Mouse (Mus musculus) mouse trophoblast stem cell (cell line): ENCODE measurements at regions not wholly inside any gene's neighbourhood (a gene's known extent, or its start where the extent isn't known, plus 50 kb on each side); places are given as distances from the start of the nearest gene placed in this dataset.

ENCODE experiments used
- in situ Hi-C, 2 experiments: fragments of 300-500 bp; cut with MseI, MboI; formaldehyde crosslinking; loops; 2 replicates in 1 of 2; 3 replicates in 1 of 2; pipeline ENCODE4 v1.15.1; 2025

- in situ Hi-C loops, result no loop called here
These were observed 671.8 kb downstream of the 5730522E02Rik start for GRCm38 (mm10) chr11:25538641-25539258.

- in situ Hi-C loops, result no loop called here
These were observed 674.5 kb downstream of the 5730522E02Rik start for GRCm38 (mm10) chr11:25536069-25536468.

DNA sequence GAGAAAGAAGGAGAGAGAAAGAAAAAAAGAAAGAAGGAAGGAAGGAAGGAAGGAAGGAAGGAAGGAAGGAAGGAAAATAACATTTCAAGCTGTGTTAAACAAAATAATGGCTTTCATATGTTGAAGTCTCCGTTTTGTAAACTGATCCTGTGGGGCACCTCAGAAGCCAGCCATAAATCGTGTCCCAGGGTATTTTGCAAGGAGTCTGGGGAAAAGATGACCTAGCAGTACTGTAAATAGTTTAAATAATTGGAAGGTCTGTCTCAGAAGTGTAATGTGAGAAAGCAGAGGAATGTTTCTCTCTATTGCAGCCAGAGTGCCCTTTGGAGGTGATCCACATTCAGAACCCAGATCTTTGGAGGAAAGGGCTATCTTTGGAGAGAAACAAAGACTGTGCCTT is 677.5 kb downstream of the 5730522E02Rik start:
- in situ Hi-C loops, result no loop called here

- in situ Hi-C loops, result no loop called here
These were observed 678.7 kb downstream of the 5730522E02Rik start for GRCm38 (mm10) chr11:25531668-25532398.

DNA sequence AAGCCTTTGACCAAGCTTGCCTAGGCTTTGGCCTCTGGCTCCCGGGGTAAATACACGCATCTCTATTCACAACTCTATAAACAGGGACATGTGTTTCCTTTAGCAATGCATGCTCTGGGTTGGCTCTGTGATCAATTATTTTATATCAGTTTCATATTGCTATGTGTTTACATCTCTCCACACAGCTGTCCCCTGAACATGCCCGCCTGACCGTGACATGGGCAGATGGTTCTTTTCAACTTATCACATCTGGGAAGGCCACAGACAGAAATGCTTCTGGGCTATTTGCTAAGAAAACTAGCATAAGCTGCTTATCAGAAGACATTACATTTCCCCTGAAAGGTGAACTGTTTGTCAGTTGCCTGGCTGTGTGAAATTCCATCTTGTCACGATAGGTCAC is 682.5 kb downstream of the 5730522E02Rik start:
- in situ Hi-C loops, result no loop called here

- in situ Hi-C loops, result no loop called here
These were observed 691.7 kb downstream of the 5730522E02Rik start for GRCm38 (mm10) chr11:25518903-25519302.

- in situ Hi-C loops, result no loop called here
These were observed 692.4 kb downstream of the 5730522E02Rik start for GRCm38 (mm10) chr11:25518131-25518530.

DNA sequence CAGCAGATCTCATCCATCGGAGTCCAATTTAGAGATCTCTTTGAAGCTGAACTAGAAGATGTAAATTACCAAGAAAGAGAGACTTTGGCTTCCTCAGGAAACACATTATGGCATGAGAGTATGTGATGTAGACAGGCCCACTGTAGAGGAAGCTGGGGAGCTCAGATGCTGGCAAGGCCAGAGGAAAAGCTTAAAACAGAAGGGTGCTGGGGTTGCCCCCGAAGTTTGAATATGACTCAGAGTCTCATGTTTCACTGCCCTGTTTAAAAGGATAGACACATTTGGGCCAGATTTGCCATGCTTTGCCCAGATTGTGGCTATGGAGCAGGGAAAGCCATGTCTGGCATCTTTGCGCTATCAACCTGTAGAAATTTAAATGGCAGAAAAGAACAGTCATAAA is 705.1 kb downstream of the 5730522E02Rik start:
- in situ Hi-C loops, result no loop called here

- in situ Hi-C loops, result no loop called here
These were observed 736.7 kb downstream of the 5730522E02Rik start for GRCm38 (mm10) chr11:25473682-25474365.

DNA sequence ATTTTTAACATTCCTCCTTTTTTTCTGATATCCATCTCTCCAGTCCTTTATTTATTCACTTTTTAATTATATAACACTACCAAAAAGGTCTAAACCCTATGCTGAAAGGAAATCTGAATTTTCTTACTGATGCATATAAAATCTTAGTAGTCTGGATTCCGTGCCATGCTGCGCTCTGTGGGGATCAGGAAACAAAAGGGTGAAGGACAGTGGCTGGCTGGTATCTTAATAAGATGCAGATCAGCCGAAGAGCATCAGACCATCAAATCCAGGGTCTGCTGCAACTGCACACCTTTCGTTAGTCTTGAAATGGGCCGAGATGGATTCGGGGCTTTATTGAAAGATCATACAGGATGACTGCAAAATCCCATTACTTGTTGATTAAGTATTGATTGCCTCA is 740.7 kb downstream of the 5730522E02Rik start:
- in situ Hi-C loops, result no loop called here

DNA sequence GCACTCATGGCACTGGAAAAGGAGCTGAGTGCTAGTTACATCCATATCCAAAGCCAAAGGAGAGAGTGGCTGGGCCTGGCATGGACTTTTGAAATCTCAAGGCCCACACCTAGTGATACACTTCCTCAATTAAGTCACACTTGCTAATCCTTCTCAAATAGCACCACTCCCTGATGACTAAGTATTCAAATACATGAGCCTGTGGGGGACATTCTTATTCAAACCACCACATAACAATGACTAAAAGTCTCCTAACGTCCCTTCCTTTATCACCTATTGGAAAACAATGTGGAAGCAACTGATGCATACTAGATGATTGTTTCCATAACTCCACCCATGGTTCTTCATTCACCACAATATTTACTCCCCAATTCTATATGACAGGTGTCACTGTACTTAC is 773.4 kb downstream of the 5730522E02Rik start:
- in situ Hi-C loops, result no loop called here

DNA sequence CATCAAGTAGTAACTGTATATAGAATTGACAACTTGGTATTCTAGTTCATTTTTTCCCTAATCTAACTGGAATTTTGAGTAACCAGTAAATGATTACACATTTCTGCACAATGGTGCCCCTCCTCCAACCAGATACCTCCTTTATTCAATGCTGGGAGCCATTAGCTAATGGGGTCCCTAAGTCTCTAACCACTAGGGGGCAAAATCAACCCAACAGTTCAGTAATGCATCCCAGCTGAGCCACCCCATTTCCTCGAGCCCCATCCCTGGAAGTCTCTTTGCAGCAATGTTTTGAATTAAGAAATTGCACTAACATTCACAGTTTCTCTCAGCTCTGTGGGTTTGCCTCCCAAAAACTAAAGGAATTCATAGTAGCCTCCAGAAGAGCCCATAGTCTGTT is 774.9 kb downstream of the 5730522E02Rik start:
- in situ Hi-C loops, result no loop called here

DNA sequence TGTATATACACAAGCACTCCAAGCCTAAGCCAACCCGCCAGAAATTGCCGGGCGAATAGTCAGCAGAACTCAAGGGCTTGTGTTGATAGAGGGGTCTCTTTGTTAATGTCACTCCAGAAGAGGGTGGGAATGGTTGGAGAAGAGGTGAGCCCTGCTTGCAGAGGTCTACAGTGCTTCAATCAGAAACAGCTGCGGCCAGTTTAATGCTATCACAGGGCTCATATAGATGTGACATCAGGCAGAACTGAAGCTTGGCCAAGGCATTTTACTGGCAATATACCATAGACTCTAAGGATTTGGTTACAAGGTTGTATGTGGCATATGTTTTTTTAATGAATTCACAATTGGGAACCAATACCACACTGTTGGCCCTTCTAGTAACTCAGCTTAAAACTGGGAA is 787.4 kb downstream of the 5730522E02Rik start:
- in situ Hi-C loops, result no loop called here

DNA sequence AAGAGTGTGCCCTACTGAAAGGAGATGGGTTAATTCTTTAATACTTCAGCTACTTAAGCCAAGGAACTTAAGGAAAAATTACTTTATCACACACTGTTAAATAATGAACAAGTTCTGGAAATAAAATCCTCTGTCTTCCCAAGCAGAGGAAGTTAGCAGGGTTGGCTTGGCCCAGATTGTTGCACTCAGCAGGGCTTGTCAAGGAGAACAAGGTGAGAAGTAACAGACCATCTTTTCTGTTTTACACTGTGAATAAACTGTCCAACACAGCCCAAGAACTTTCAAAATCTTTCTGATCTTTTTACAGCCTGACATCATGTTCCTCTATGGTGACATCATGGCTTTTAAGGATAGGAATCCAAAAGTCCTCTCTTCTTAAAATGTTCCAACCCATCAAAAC is 789.1 kb downstream of the 5730522E02Rik start:
- in situ Hi-C loops, result no loop called here

DNA sequence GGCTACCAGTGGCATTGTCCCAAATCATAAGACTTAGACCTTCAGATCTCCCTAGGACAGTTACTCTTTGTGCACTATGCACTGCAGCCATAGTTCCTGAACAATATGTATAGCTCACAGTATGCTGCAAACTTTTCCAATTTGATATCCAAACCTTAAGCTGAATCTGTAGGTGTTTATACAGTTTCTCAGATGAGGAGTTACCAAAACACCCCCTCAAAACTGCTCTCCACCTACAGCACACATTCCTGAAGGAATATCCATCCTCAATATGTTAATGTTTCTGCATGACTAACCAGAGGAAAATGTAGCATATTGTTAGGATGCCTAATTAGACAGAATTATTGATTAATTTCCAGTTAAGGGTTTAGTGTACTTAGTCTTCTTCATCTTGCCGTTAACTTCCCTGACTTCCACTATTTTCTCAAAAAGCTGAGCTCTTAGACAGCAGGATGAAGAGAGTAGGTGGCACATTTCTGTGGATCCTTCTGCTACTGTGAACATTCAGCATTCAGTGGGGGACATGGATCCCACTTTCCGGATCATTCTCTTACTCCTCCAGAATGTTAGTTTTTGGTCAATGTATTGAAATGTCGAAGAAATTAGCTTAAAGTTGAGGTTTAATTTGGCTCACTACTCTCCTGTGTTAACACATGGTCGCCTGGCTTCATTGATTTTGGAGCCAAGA is 800.0 kb downstream of the 5730522E02Rik start:
- in situ Hi-C loops, result no loop called here

- in situ Hi-C loops, result no loop called here
These were observed 818.9 kb downstream of the 5730522E02Rik start for GRCm38 (mm10) chr11:25391649-25392048.

DNA sequence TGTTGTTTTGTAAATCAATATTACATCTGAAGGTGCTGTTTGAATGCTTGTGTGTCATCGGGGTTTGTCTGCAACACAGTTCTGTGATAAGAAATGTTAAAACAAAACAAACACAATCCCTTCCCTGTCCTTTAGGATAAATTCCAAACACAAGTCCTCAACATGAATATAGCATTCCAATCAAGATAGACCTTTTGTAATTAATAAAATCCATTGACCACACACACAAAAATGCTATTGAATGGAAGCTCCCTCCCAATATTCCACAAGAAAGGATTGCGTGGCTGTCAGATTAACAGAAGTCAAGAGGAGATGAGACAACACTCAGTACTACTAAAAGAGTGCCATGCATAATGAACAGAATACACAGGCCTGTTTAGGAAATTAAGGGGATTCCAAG is 843.5 kb downstream of the 5730522E02Rik start:
- in situ Hi-C loops, result no loop called here

DNA sequence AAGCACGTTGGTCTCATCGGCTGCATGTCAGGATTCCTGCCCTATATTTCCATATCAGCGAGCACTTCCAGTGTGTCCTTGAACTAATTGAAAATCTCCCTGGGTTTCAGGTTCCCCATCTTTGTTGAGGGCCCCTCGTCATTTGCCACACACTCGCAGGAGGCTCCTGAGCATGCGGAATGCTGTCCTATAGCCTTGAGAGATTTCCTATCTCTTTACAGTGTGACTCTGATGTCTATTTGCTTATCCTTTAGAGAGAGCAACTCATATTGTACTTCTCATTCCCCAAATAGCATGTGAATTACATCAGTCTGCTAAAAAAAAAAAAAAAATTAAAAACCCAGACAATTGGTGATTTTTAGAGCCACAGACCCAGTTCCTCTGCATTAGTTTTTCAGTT is 845.1 kb downstream of the 5730522E02Rik start:
- in situ Hi-C loops, result no loop called here

DNA sequence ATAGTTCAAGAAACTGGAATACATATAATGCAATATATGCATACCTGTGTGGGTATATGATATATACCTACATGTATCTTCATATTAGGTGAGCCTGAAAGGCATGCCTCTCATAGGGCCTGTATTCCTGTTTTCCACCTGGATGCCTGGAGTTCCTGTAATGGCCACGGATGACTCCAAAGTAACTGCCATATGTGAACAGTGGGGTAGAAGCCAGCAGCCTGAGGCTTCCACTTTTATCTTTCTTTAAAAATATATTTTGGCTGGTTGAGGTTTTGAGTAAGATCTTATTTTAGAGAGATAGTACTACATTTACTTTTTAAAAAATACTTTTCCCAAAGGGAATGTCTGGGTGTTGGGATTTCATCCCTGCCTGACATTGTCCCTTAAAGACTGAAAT is 850.8 kb downstream of the 5730522E02Rik start:
- in situ Hi-C loops, result no loop called here

GRCm38 (mm10) chr11:25357717-25358411 is 852.7 kb downstream of the 5730522E02Rik start:
- in situ Hi-C loops, result no loop called here

GRCm38 (mm10) chr11:25356671-25357586 is 853.6 kb downstream of the 5730522E02Rik start:
- in situ Hi-C loops, result no loop called here
